Mouse (Mus musculus) natural killer cell, adult 2 months (primary cell): Measurements from ENCODE around the gene Lipa.

Experiments
- DNase-seq, 2 experiments: peaks; one replicate each; pipeline ENCODE4 v3.0.0; 2022; ENCODE audit warnings: low spot score in 2 of 2

The Lipa gene

DNA sequence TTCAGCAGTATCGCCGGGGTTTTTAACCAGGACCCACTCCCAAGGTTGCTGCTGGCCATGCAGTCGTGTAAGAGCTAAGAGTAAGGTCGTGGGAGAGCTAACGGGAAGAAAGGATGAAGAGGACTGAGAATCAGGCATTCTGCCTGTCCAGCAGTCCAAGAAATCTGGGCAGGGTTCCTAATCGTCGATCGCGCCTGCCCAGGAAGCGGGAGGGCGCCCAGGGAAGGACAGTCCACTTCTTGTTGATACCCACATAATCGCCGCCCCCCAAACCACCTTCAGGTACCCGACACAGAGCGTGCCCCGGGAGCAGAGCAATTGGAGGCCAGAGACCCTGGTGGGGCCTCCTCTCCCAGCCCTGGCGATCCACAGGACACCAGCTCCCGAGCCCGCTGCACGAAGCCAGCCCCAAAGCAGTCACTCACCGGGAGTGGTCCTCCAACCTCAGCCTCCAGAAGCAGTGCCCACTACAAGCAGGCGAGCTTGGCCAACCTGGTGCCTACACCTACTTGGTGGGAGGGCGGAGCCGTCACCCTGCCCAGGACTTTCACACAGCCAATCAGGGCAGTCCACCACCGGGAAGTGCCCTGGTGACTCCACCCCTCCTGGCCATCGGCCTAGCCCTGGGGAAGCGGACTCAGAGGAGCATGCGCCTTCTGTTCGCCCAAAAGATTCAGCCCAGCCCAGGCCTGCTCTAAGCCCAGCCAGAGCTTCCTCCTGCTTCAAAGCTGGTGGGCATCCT lies at the start of gene Lipa:
Gene Lipa (minus strand): TSS at position 534 of the 742 bp plus-strand sequence.
- peak; percentile 87 to 88 for DNase-seq

DNA sequence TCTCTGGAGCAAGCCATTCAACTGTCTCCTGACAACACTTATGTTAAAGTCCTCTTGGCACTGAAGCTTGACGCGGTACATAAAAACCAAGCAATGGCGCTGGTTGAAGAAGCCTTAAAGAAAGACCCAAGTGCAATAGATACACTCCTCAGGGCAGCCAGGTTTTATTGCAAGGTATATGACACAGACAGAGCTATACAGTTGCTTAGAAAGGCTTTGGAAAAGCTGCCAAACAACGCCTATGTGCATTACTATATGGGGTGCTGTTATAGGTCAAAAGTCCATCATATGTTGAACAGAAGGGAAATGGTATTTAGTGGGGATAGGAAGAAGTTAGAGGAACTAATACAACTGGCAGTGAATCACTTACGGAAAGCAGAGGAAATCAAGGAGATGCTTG lies 46.4 kb upstream of the Lipa start:
- DNase-seq = no peak

DNA sequence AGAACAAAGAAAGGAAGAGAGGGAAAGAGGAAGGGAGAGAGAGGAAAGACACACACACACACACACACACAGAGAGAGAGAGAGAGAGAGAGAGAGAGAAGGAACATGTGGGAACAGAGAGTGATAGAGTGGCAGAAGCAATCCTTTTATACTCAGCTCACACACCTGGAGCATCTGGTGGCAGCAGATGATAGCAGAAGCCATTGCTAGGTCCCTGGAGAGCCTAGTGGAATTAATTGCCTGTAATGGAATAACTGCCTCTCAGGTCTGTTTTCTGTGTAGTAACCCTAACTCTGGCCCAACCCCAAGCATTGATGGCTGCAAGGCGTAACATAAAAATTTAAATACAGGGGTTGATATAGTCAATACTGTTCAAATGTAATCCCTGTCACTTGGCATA lies 43.8 kb upstream of the Lipa start:
- no peak for DNase-seq

DNA sequence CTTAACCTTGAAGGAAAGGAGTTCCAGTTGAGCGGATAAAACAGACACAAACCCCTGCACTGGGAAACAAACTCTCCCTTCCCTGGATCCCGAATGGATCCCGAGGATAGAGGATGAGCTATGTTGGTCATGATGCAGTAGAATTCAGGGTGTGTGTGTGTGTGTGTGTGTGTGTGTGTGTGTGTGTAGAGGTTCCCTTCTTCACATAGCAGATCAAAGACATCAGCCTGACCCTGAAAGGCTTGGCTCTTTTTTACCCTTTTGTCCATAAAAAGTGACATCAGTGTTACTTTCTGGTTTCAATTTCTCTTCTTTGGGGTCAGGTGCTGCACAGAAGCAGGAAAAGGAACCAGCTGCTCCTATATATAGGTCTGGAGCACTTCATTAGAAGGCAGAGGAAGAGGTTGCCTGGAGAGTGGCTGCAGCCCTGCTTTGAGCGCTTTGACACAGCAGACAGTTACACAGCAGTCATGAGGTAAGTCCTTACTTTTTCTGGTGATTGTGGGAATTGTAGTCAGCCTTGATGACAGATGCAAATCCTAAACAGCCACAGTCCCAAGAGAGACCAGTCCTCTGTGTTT lies 42.7 kb upstream of the Lipa start:
- peak in 1 of 2 experiments; percentile 8 for DNase-seq

DNA sequence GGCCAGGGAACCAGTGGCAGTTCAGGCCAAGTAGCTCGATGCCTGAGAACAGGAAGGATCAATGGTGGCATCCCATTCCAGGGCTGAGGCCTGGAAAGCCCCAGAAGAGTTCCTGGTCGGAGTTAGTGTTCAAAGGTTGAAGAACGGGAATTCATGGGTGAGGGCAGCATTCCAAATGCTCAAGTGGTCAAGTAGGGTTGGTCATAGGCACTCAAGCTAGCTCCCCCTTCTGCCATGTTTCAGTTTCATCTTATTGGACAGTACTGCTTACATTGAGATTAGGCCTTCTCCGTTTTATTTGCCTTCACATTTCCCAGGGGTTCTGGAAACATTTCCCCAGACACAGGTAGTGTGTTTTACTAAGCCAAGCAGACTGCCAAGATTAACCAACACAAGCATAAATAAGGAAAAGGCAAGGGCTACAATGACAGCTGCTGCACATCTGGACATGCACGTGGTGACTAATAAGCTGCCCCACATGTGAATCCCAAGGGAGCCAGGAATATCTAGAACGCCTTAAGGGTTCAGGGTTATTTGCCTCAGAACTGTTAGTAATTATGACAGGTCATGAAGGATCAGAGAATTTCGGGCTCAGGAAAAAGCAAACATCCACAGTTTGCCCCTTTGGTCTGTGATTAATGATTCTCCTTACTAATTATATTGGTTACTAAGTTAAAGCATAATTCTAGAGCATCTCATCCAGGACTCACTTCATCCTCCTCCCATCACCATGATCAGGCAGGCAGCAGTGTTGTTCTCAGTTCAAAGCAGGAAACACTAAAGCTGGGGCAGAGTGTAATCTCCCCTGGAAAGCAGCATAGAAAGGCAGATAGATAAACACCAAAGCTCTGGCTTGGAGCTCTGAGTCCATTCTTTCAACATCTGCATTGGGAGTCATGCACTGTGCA lies 42.0 kb upstream of the Lipa start:
- no peak for DNase-seq

DNA sequence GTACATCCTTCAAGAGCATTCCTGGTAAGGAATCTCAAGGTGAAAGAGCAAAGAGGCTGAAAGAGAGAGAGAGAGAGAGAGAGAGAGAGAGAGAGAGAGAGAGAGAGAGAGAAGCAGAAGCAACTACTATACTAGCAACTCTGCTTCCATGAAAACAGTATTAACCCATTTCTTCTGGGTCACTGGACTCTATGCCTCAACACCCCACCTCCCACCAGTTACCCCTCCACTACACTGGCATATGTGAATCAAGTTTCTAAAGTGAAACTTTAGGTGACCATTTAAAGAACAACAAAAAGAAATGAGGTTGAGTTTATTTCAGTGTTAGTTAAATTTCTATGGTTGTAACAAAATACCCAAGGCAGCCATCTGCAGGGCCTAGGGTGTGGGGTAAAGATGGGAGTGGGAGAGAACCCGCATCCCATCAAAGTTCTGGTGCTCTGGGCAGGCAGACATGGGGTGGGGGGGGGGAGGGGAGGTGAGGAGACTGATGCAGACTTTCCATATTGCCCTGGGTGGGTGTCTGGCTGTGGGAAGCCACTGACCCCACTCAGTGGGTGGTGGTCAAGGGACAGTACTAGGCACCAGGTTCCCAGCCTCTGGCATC lies 39.0 kb upstream of the Lipa start:
- no peak for DNase-seq

DNA sequence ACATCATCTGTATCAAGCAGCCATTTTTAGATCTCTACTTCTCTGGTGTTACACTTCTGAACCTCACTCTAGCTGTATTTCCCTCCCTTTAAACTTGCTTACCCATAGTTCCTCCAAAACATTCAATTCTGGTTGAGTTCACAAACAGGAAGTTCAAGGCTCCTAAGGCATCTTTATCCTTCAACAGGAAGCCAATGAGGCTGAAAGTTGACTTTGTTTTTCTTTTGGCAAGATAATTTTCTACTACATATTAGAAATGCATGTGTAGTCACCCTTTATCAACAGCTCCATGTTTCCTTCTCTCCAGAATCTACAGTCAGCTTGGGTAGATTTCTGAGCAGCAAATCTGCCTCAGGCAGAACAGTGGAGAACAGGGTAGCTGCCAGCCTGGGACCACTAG lies 35.3 kb upstream of the Lipa start:
- no peak for DNase-seq

DNA sequence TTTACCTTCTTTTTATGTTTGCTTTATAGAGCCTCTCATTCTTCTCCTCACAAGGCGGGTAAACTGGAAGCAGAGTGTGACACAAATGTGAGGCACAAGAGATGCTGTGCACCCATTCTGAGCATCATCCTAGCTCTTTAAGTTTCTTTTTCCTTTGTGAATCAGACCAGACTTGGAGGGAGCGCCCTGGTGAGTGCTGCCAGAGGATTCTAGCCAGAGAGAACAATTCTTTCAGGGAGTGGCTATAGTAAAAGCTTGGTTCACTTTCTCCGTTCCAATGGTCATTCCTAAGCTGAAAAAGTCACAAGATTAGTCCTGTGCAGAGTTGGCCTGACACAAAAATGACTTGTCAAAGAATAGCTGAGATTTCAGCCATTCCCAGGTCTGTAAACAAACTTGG lies 29.3 kb upstream of the Lipa start:
- no peak for DNase-seq

DNA sequence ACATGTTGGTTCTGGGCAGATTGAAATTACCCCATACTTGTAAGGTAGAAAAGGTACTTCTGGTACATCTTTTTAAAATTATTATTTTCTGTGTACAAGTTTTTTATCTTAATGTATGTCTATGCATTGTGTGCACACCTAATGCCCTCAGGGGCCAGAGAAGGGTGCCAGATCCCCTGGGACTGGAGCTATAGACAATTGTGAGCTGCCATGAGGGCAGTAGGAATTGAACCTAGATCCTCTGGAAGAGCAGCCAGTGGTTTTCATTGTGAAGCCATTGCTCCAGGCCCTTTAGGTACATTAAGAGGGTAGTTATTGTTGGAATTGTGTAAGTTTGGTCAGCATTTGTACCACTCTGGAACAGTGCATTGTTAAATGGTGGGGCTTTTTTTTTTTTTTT lies 26.8 kb upstream of the Lipa start:
- DNase-seq = no peak

DNA sequence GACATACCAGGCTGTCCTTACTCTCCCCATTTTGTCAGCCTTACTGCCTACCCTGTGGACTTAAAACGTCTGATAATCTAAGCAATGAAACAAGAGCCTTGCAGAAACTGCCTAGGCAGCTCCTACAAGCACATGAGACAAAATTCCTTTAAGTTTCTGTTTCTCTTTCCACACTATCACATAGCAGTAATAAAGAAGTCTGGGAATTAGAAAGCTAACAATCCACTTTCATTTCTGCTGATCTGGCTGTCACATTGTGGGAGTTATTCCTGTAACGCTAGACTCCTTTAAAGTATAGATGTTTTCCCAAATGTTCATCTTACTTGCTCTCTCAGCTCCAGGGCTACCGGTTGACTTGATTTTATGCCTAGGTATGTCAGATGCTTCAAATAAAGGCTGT lies 26.2 kb upstream of the Lipa start:
- DNase-seq = no peak

DNA sequence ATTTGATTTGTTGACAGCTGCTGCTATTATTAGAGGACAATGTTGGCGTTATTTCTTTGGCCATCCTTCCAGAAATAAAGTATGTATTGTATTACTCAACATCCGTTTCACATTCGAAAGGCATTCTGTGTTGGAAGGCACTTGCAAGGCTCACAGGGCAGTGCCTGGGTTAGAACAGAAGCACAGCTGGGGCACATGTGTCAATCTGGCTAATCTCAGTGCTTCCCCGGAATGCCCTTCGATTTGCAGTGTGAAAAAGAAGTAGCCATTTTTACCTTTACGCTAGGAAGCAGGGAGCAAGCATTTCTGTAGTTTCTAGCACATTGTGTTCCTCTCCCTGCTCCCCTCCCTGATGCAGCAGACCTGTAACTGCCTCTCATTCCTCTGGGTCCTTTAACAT lies 25.7 kb upstream of the Lipa start:
- no peak for DNase-seq

DNA sequence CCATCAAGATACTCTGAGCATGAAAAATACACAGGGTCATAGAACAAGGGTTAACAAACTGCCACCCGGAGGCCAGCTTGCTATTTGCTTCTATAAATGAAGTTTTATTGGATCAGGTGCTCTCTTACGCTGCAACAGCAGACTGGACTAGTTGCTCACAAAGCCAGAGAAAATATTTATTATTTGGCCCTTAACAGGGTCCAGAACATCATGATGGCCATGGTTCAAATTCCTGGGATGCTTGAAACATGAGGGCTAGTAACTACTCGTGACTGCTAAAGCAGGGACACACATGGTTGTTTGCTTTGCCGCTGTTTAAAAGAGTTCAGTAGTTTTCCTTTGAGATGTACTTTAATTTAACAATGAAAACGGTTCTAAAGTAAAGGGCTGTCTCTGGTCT lies 24.7 kb upstream of the Lipa start:
- no peak for DNase-seq

DNA sequence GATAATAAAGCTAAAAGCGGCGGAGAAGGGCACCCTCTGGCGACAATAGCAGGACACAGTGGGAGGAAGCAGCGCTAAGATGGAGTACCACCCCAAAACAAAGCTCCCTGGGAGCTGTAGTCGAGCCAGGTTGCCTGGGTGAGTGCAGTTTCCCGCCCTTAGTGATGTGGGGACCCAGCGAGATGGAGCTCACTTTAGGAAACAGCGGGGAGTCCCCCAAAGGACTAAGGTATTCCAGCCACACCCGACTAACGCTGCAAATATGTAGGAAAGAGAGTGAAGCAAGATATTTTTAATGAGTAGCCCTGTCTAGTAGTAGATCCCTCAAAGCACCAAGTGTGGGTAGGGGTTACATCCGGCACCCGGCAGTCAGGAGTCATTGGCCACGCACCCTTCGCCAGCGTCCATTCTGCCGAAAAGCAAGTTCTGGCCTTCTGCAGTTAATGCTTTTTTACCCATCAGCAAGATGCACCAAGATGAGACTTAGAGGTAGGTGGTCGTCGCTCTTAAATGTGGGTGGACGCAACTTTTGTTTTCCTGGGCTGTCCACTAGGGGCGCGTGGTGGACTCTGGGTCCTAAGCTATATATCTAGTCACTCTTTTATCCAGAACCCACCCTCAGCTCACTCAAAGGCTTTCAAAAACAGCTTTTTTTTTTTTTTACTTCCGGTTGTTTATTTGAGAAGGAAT lies 23.4 kb upstream of the Lipa start, which contains the start of gene Ifit2:
Gene Ifit2 (plus strand): TSS at position 161 of the 690 bp plus-strand sequence.
- peak; percentile 52 to 69 for DNase-seq

DNA sequence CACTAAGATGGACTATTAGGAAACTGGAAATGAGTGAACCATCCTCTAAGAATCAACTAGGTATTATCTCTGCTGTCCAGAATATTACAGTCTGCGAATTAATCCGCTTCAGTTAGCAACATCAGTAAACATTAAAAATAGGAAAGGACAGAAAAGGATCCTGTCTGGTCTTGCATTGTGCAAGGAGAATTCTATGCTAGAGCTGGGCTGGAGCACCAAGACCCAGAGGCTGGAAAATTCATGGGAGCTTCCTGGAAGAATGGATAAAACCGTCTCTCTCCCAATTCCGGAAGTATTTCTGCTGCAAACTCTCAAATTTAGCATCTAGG lies 22.9 kb upstream of the Lipa start:
- DNase-seq = no peak

DNA sequence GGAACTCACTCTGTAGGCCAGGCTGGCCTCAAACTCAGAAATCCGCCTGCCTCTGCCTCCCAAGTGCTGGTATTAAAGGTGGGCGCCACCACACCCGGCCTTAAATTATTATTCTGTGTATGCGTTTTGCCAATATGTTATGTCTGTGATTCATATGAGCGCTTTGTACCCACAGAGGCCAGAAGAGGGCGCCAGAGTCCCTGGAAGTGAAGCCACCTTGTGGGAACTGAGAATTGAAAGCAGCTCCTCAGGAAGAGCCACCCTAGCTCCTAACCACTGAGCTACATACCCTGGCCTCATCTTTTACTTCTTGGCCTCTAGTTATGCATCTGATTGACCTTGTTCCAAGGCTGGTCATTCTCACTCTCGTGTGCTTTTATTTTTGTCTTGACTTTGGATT lies 20.7 kb upstream of the Lipa start:
- DNase-seq = peak; percentile 81 to 85

DNA sequence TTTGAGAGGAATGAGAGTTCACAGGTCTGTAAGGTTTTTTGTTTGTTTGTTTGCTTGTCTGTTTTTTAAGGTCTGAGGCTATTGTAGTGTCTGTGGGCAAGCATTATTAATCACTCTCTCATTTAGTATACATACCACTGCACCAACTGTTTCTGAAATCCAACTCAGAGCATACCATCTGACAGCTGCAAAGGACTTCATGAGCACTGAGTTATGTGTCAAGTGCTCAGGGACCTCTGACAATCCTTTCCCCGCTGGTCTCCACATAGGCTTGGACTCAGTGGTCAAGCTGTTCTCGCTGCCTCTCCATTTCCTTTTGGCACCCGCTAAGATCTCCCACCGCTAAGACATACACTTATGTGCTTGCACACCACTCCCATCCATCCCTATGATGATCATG lies 18.9 kb upstream of the Lipa start:
- no peak for DNase-seq

DNA sequence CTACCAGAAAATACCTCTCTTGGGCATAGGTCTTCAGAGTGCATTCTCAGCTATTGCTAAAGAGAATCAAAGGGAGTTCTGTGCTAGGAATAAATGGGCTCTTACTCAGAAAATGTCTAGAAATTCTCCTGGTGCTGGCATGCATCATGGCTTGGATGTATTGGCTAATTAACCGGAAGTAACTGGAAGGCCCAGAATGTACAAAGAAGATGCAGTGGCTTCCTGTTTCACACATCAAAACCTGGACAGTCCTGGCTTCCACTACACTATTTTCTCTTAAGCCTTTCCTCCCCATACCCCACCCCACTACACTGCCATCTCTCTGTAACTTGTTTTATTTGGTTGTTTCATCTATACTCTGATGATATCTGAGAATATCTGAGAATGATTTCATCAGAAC lies 12.1 kb upstream of the Lipa start:
- no peak for DNase-seq

DNA sequence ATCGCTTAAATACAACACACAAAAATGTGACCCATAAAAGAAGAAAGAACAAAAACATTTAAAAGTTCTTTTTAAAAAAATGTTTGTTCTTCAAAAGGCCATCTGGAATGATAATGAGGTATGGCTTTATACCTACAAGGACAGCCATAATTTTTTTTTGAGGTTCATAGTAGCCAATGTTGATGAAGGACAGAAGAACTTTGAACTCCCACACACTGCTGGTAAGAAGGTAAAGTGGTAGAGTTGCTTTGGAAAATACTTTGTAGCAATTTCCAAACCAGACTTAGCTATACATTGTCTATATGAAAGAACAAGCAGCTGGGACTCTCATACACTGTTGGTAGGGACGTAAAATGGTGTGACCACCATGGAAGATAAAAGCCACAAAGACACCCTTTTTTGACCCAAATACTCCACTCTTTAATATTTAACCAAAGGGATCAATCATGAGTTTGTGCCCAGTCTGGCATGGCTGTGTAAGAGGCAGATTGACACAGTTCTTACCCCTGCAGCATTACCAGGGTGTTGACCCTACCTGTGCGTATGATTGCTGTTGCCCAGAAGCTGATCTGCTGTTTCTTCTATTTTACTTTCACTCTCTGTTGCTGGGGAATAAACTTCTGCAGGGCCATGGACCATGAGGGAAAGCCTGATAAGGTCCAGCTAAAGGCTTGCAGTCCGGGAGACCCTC lies 4.9 kb upstream of the Lipa start:
- no peak for DNase-seq

DNA sequence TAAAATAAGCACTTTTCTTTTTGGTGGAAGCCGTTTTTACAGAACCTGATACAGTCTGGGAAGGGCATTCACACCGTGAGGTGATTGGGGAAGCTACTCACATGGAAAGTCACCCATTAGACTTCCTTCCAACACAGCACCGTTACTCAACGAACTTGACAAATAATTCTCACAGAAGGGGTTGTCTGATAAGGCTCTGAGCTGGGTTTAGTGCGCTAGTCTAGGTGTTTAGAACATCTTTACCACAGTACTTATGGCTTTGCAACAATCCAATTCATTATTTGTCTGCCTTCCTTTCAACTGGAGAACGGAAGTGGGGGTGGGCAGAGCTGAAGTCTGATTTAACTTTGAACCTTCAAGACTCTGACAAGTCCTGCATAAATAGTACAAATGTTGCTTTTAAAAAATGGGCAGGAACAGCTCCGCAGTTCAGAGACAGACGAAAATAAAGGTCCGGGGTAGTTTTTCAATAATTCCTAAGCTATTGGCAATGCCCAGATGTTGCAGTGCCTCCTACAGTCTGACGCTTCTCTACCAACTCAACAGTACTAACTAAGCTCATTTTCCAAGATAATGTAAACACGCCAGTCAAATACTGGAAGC lies 852 bp downstream of the Lipa start:
- DNase-seq = peak; percentile 7 to 9

DNA sequence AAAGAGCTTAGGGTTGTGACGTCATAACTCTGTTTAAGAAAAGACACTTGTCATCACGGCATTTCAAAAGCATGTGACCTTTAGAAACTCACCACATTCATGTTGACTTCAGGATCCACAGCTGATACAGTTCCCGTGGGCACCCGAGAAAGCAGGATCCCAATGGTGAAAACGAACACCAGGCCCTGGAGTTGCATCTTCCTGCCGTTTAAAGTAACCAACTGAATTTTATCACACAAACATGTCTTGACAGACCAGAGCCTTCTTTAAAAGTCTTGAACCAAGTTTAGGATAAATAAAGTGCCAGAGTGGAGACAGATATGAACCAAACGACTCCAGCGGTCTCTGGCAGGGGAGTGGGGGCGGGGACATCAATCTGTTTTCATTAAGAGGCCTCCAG lies 2.6 kb downstream of the Lipa start:
- no peak for DNase-seq
